ENCODE assay signal across 14 mouse cellular contexts in the genomic region with DNA sequence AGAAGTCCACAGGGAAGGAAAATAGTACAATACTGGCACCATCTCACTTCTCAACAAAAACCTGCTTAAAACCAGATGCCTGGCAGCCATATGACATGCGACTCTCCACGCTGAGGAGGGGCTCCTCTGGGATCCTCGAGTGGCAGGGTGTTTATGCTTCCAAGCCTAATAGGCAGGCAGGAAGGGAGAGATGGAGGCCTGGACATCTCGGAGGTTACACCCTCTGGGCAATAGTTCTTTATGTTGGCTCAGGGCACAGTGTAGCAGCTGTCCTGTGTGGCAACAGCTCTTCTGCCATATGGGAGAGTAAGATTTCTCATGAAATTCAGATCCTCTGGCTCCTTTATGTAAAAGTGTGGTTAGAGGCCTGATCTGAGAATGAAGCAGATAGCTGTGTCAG. TPM values are rescaled to one million over a fixed set of nuclear protein-coding genes. Genes with fewer than 3 reads are reported as not detected.
DNase-seq lines count a peak whose midpoint lies in the region; ATAC-seq lines count a peak whose summit lies in the region.
"Had no signal": no experiment of that assay in that cellular context is flagged by ENCODE, and none has a peak within 500 bp of the region (broad histone marks: within the 10 kb centered on the region; RNA-seq: fewer than 3 reads in every experiment).

No protein-coding gene starts in this region.

- no peaks in the 10 kb centered on the region for H3K4me1 ChIP-seq in forebrain, embryonic 14.5 days (ENCODE audit: control insufficient read depth, insufficient read depth, low read length)
- peaks cover 17% of the 10 kb centered on the region for H3K4me1 ChIP-seq in midbrain, embryonic 13.5 days (replicated peaks)

- DNase-seq in layer of hippocampus, postnatal 10 days (ENCODE audit: low spot score in 2 of 2), result peak; percentile 6 to 23
- DNase-seq in layer of hippocampus, adult 9-10 months (ENCODE audit: low spot score), result no peak
- peak; percentile 15 to 36 for DNase-seq in cerebellum, adult 18-20 months
- peak; percentile 58 for DNase-seq in forebrain, embryonic 14.5 days (ENCODE audit: low spot score)
- DNase-seq in frontal cortex, adult 2 months (ENCODE audit: extremely low spot score in 1 of 2, low spot score in 1 of 2), result no peak
- DNase-seq in thymus, adult 18-20 months, result no peak
- no peak for DNase-seq in kidney, adult 9 months
- DNase-seq: adrenal gland, postnatal 25 days; kidney, postnatal 4 days; spleen, adult 18-20 months had no signal

- 43% methylated on average over 4 of the region's 4 CpGs for WGBS in forebrain, embryonic 14.5 days
- 30% methylated on average over 4 of the region's 4 CpGs for WGBS in midbrain, embryonic 13.5 days

- peak; percentile 74 for ATAC-seq in forebrain, embryonic 14.5 days
- peak; percentile 63; the same call in 1 of the 2 replicates for ATAC-seq in midbrain, embryonic 13.5 days
- ATAC-seq: inflammation-experienced regulatory T-cells, adult 6 months had no signal

- peak overlapping the region; percentile 62 for H3K27ac ChIP-seq in forebrain, embryonic 14.5 days (ENCODE audit: low read depth, low read length)
- H3K27ac ChIP-seq in midbrain, embryonic 13.5 days, result peak overlapping the region; percentile 44
- H3K27ac ChIP-seq: liver, embryonic 14.5 days; macrophage had no signal

- no peak overlapping the region for H3K4me2 ChIP-seq in forebrain, embryonic 14.5 days (ENCODE audit: low read length)
- H3K4me2 ChIP-seq in midbrain, embryonic 13.5 days (replicated peaks), result no peak overlapping the region

- H3K36me3 ChIP-seq in forebrain, embryonic 14.5 days (ENCODE audit: control insufficient read depth, insufficient read depth, low read length), result no peaks in the 10 kb centered on the region
- no peaks in the 10 kb centered on the region for H3K36me3 ChIP-seq in midbrain, embryonic 13.5 days

- no peak overlapping the region for H3K4me3 ChIP-seq in forebrain, embryonic 14.5 days (ENCODE audit: low read depth, low read length)
- H3K4me3 ChIP-seq in midbrain, embryonic 13.5 days (replicated peaks), result no peak overlapping the region

- H3K9me3 ChIP-seq in forebrain, embryonic 14.5 days (replicated peaks; ENCODE audit: control insufficient read depth, low read length), result no peaks in the 10 kb centered on the region
- no peaks in the 10 kb centered on the region for H3K9me3 ChIP-seq in midbrain, embryonic 13.5 days

- H3K9ac ChIP-seq in forebrain, embryonic 14.5 days (ENCODE audit: low read length), result no peak overlapping the region
- H3K9ac ChIP-seq in midbrain, embryonic 13.5 days (replicated peaks), result no peak overlapping the region
- H3K9ac ChIP-seq: liver, embryonic 14.5 days had no signal

- H3K27me3 ChIP-seq in forebrain, embryonic 14.5 days (replicated peaks; ENCODE audit: control insufficient read depth, insufficient read depth, low read length), result no peaks in the 10 kb centered on the region
- no peaks in the 10 kb centered on the region for H3K27me3 ChIP-seq in midbrain, embryonic 13.5 days

RNA-seq across cellular contexts. Expression of a gene that starts 24.2 kb away (rescaled TPM):
- 100 to 1,000 TPM; 140 to 143 TPM for total RNA-seq in layer of hippocampus, postnatal 10 days (2021)
- 13.3 and 21.0 TPM in 2 replicates for polyA plus RNA-seq in forebrain, embryonic 14.5 days (2014; fragmentation: Nextera tagmentation; extraction: Ambion mirVana)
- polyA plus RNA-seq in midbrain, embryonic 13.5 days (2015; fragmentation: Nextera tagmentation; extraction: Ambion mirVana), result 25.2 and 28.7 TPM in 2 replicates
- 29.3 and 31.2 TPM in 2 replicates for polyA plus RNA-seq in frontal cortex, adult 2 months (2012; rRNA removed)

Comparison
In these comparisons a context has a peak if more than half of its experiments do, and no peak if none do; other contexts are left out.
1. DNase-seq: peak in layer of hippocampus, postnatal 10 days (2 of 2), cerebellum, adult 18-20 months (2 of 2) and forebrain, embryonic 14.5 days (single experiment); none in layer of hippocampus, adult 9-10 months (single experiment), frontal cortex, adult 2 months (0 of 2), thymus, adult 18-20 months (0 of 2) and kidney, adult 9 months (single experiment).